Mouse (Mus musculus) 3134 (cell line): ENCODE results near the gene Cd80.
A peak's percentile ranks its signal among the peaks of the same experiment; 100 is the strongest.

Experiments
- DNase-seq: peaks from one replicate; pipeline ENCODE4 v3.0.0-alpha.2; 2011; ENCODE audit warnings: low spot score; ENCODE audit not compliant: insufficient read length; ENCODE audit errors: extremely low read depth

The Cd80 gene

GRCm38 (mm10) chr16:38521211-38521987 is 66.0 kb downstream of the Cd80 start:
- no peak for DNase-seq

DNA sequence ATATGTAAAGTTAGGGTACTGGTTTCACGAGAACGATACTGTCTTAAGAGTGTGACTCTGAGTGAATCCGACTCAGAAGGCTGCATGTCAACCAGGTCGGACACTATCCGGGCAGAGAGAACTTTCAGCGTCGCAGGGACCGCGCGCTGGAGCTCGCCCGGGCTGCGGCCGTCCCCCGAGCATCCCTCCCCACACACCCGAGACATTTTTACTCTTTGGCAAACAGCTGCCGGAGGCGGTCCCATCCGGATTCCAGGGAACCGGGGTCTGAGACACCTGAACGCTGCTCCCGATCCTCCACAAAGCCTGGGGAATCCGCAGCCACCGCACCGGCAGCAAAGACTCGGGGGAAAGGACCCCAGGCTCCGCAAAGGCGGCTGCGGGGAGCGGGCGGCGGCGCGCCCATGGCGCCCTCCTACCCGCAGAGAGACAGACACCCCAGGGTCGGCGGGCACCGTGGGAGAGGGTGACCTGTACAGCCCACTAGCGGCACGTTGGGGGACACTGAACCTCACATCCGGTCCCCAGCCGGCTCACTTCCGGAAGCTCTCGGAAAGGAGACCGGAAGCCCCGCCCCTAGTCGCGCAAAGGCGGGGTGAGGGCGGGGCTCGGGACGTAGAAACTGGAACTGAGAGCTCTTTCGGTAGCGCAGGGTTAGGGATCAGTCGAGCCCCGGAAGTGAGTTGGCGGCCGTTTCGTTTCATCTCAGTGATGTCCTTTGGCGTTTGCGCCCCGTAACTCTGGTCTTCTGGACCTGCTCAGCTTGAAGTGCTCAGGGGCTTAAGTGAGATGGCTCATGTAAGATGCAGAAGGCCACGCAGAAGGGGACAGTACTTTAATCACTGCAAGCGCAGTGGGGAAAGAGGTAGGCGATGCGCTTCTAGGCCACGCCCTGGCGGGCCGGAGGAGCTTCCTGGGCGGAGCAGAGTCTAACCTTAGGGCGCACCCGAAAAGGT is 67.0 kb downstream of the Cd80 start, which contains the start of gene Timmdc1:
Gene Timmdc1 (minus strand): TSS at position 535 of the 956 bp plus-strand sequence.
- peak; percentile 96 for DNase-seq

DNA sequence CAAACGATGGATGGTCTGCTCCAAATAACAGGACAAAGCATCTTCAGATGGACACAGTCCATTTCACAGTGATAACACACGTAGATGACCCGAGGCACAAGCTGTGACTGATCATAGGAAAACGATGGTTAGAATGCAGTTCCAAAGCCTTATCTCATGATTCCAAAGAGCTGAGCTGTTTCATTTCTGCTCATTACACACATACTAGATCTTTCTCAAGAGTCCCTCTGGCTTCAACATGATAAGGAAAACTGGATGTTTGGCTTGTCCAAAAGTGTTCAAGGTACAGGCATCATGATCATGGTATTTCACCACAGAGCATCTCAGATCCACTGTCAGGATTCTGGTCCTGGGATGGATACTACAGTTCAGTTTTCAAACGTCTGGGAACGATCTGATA is 70.9 kb downstream of the Cd80 start:
- no peak for DNase-seq

GRCm38 (mm10) chr16:38536544-38537146 is 81.3 kb downstream of the Cd80 start:
- no peak for DNase-seq

GRCm38 (mm10) chr16:38538716-38539380 is 83.5 kb downstream of the Cd80 start:
- no peak for DNase-seq
